Mouse (Mus musculus) brain, embryonic 14.5 days (tissue): ENCODE measurements around the gene Eno2.

Source experiments
- CTCF ChIP-seq: fragments of 200-500 bp; IDR thresholded peaks from 2 replicates; pipeline ENCODE4 v1.5.1; 2012; ENCODE audit warnings: inconsistent platforms, mild to moderate bottlenecking, moderate library complexity, borderline replicate concordance; ENCODE audit not compliant: insufficient read depth, insufficient read length; ENCODE audit errors: extremely low read depth
- POLR2A ChIP-seq: fragments of 200-500 bp; IDR thresholded peaks from 2 replicates; pipeline ENCODE4 v1.6.1; 2012; ENCODE audit warnings: mild to moderate bottlenecking, inconsistent platforms, borderline replicate concordance; ENCODE audit not compliant: poor library complexity, insufficient read depth, insufficient read length, severe bottlenecking; ENCODE audit errors: extremely low read depth

DNA sequence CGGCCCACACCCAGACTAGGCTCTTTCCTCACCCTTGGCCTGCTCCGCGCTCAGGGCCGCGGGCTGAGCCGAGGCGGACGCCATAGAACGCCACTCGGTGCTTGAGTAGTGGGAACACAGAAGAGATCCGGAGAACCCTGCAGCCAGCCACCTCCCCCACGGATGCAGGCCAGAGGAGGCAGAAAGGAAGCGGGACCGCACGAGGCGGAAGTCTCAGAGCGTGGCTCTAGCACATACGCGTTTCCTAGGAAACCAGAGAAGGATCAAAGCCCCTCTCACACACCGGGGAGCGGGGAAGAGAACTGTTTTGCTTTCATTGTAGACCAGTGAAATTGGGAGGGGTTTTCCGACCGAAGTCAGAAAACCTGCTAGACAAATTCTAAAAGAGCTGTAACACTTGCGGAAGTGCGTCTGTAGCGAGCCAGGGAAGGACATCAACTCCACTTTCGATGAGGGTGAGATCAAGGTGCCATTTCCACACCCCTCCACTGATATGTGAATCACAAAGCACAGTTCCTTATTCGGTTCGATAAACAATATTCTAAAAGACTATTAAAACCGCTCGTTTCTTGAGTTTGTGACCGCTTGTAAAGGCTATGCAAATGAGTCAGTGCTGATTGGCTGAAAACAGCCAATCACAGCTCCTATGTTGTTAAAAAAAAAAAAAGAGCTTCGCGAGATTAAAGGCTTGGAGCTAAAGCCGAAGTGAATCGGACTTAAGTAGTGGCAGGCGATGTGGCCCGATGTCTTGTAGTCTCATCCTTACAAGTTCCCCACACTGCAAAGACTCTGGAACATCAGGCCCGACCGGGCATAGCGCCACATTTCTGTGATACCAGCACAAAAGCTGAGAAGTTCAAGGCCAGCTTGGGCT is 28.3 kb downstream of the Eno2 start, which contains the start of gene Grcc10:
- peak; percentile 80; the same call in 1 of the 2 replicates for TF ChIP-seq POLR2A
- no peak for TF ChIP-seq CTCF
